11 mouse cellular contexts compared by ENCODE assay signal in genomic region chr7:142657821-142658614, GRCm38 (mm10). TPM values are rescaled to one million over a fixed set of nuclear protein-coding genes. Genes with fewer than 3 reads are reported as not detected.
DNase-seq lines count a peak whose midpoint lies in the region; ATAC-seq and TF ChIP-seq lines count a peak whose summit lies in the region.
"Had no signal": no experiment of that assay in that cellular context is flagged by ENCODE, and none has a peak within 500 bp of the region (broad histone marks: within the 10 kb centered on the region; RNA-seq: fewer than 3 reads in every experiment).

No protein-coding gene starts in this region.

- H3K27ac ChIP-seq in lung, embryonic 16.5 days (ENCODE audit: low read length): peak overlapping the region; percentile 85
- peak overlapping the region; percentile 46 for H3K27ac ChIP-seq in intestine, postnatal 0 days (ENCODE audit: low read depth, low read length)
- H3K27ac ChIP-seq in neural tube, embryonic 15.5 days (replicated peaks): peak overlapping the region; percentile 48; the same call in 1 of the 2 replicates

- no peaks in the 10 kb centered on the region for H3K9me3 ChIP-seq in lung, embryonic 16.5 days (ENCODE audit: control insufficient read depth, low read length)
- no peaks in the 10 kb centered on the region for H3K9me3 ChIP-seq in intestine, postnatal 0 days (ENCODE audit: control insufficient read depth)
- no peaks in the 10 kb centered on the region for H3K9me3 ChIP-seq in neural tube, embryonic 15.5 days (replicated peaks)

- peaks cover 28% of the 10 kb centered on the region for H3K4me1 ChIP-seq in lung, embryonic 16.5 days (replicated peaks; ENCODE audit: control insufficient read depth, insufficient read depth, low read length)
- H3K4me1 ChIP-seq in intestine, postnatal 0 days (replicated peaks; ENCODE audit: control insufficient read depth, insufficient read depth, low read length): 0 out of 2 replicates have a peak, but pooled peaks cover 3% of the 10 kb centered on the region
- H3K4me1 ChIP-seq in neural tube, embryonic 15.5 days: peaks cover 31% of the 10 kb centered on the region

- H3K36me3 ChIP-seq in lung, embryonic 16.5 days (ENCODE audit: control insufficient read depth, insufficient read depth, low read length): no peaks in the 10 kb centered on the region; the same call in 1 of the 2 replicates
- peaks cover 8% of the 10 kb centered on the region for H3K36me3 ChIP-seq in intestine, postnatal 0 days (ENCODE audit: control insufficient read depth, insufficient read depth)
- no peaks in the 10 kb centered on the region for H3K36me3 ChIP-seq in neural tube, embryonic 15.5 days

- peaks cover 72% of the 10 kb centered on the region for H3K27me3 ChIP-seq in lung, embryonic 16.5 days (ENCODE audit: control insufficient read depth, insufficient read depth, low read depth, low read length)
- H3K27me3 ChIP-seq in intestine, postnatal 0 days (replicated peaks; ENCODE audit: control insufficient read depth, insufficient read depth, low read length): peaks cover 73% of the 10 kb centered on the region
- peaks cover 93% of the 10 kb centered on the region for H3K27me3 ChIP-seq in neural tube, embryonic 15.5 days (replicated peaks)

- H3K9ac ChIP-seq in lung, embryonic 16.5 days (ENCODE audit: low read length): peak overlapping the region; percentile 80
- peak overlapping the region; percentile 54 for H3K9ac ChIP-seq in intestine, postnatal 0 days (ENCODE audit: low read depth, low read length)
- peak overlapping the region; percentile 36 for H3K9ac ChIP-seq in neural tube, embryonic 15.5 days (replicated peaks)

- WGBS in lung, embryonic 16.5 days: 1% methylated on average over 33 of the region's 34 CpGs
- under 1% methylated on average over 33 of the region's 34 CpGs for WGBS in intestine, postnatal 0 days
- WGBS in neural tube, embryonic 15.5 days: 1% methylated on average over 34 of the region's 34 CpGs

- TF ChIP-seq CTCF in intestine, postnatal 0 days (IDR thresholded peaks at IDR 0.05; ENCODE audit: low read depth): no peak

- DNase-seq in cerebellum, postnatal 10 days: peak; percentile 29 to 32
- no peak for DNase-seq in cerebellum, adult 9-10 months
- no peak for DNase-seq in lung, postnatal 10 days
- no peak for DNase-seq in adrenal gland, postnatal 14 days
- DNase-seq in gastrocnemius, adult 18-20 months (ENCODE audit: low spot score): no peak
- DNase-seq: adrenal gland, postnatal 10 days; right cerebral cortex, adult 18-20 months had no signal

- peak overlapping the region; percentile 76 for H3K4me2 ChIP-seq in lung, embryonic 16.5 days (ENCODE audit: low read depth, low read length)
- H3K4me2 ChIP-seq in intestine, postnatal 0 days (replicated peaks; ENCODE audit: low read depth): peak overlapping the region; percentile 83
- H3K4me2 ChIP-seq in neural tube, embryonic 15.5 days: peak overlapping the region; percentile 55

- ATAC-seq in lung, embryonic 16.5 days (ENCODE audit: low read depth): no peak
- ATAC-seq in intestine, postnatal 0 days: no peak
- no peak for ATAC-seq in neural tube, embryonic 15.5 days (ENCODE audit: low FRiP score)

- peak overlapping the region; percentile 56 for H3K4me3 ChIP-seq in lung, embryonic 16.5 days (ENCODE audit: low read length)
- H3K4me3 ChIP-seq in intestine, postnatal 0 days (ENCODE audit: low read depth, low read length): peak overlapping the region; percentile 49
- H3K4me3 ChIP-seq in neural tube, embryonic 15.5 days (replicated peaks): peak overlapping the region; percentile 35

RNA-seq across cellular contexts. Expression of gene Igf2, which starts 8.6 kb away (rescaled TPM):
- polyA plus RNA-seq in lung, embryonic 16.5 days (2015; fragmentation: Nextera tagmentation; extraction: Ambion mirVana): 457 and 496 TPM in 2 replicates
- 483 and 499 TPM in 2 replicates for polyA plus RNA-seq in intestine, postnatal 0 days (2015; fragmentation: Nextera tagmentation; extraction: Ambion mirVana)
- 176 and 252 TPM in 2 replicates for polyA plus RNA-seq in neural tube, embryonic 15.5 days (2015; fragmentation: Nextera tagmentation; extraction: Ambion mirVana)
- 119 and 187 TPM in 2 replicates for total RNA-seq in adrenal gland, postnatal 14 days (2021)
- 10 to 100 TPM; 20.0 to 29.0 TPM for total RNA-seq in gastrocnemius, adult 18-20 months (2021)
- total RNA-seq: hematopoietic stem cell, adult 5-6 weeks had no signal

RNA-seq across cellular contexts. Expression of gene Gm49394, which starts 11.7 kb away (rescaled TPM):
- polyA plus RNA-seq in lung, embryonic 16.5 days (2015; fragmentation: Nextera tagmentation; extraction: Ambion mirVana): not detected in 2 replicates
- not detected in 2 replicates for polyA plus RNA-seq in intestine, postnatal 0 days (2015; fragmentation: Nextera tagmentation; extraction: Ambion mirVana)
- 0.22 TPM in 1 of 2 replicates, not detected in the other for polyA plus RNA-seq in neural tube, embryonic 15.5 days (2015; fragmentation: Nextera tagmentation; extraction: Ambion mirVana)
- total RNA-seq in adrenal gland, postnatal 14 days (2021): not detected in 2 replicates
- total RNA-seq in gastrocnemius, adult 18-20 months (2021): not detected
- total RNA-seq: hematopoietic stem cell, adult 5-6 weeks had no signal

Comparison
In these comparisons a context has a peak if more than half of its experiments do, and no peak if none do; other contexts are left out.
1. DNase-seq: peak in cerebellum, postnatal 10 days (2 of 2); none in cerebellum, adult 9-10 months (single experiment), lung, postnatal 10 days (single experiment), adrenal gland, postnatal 14 days (single experiment) and gastrocnemius, adult 18-20 months (single experiment).
2. Peak in every context shown above with its lines, with median percentiles within 50 percentile points of each other: H3K27ac ChIP-seq, H3K4me2 ChIP-seq, H3K4me3 ChIP-seq and H3K9ac ChIP-seq.